Mouse (Mus musculus) stomach, postnatal 0 days (tissue): ENCODE measurements around the gene Cmah.

Experiments used
- CTCF ChIP-seq: IDR thresholded peaks from 2 replicates; pipeline ENCODE4 v1.5.1; 2016; ENCODE audit warnings: antibody characterized with exemption, low read depth, mild to moderate bottlenecking, moderate library complexity
- EP300 ChIP-seq: optimal IDR thresholded peaks from 2 replicates; pipeline ENCODE3; 2016; ENCODE audit warnings: antibody characterized with exemption

GRCm38 (mm10) chr13:24477564-24477963, 150.4 kb downstream of the Cmah start:
- no peak for TF ChIP-seq EP300
- no peak for TF ChIP-seq CTCF
